Comparison of ENCODE assay signal across 11 mouse cellular contexts in genomic region chr9:97214806-97215205, GRCm38 (mm10).
DNase-seq lines count a peak whose midpoint lies in the region; ATAC-seq and TF ChIP-seq lines count a peak whose summit lies in the region.
"Had no signal": no experiment of that assay in that cellular context is flagged by ENCODE, and none has a peak within 500 bp of the region (broad histone marks: within the 10 kb centered on the region; RNA-seq: fewer than 3 reads in every experiment).

No protein-coding gene starts in this region.

- no peak overlapping the region for H3K4me2 ChIP-seq in midbrain, postnatal 0 days (ENCODE audit: low read depth, low read length, poor library complexity, severe bottlenecking)
- H3K4me2 ChIP-seq in midbrain, embryonic 15.5 days, result no peak overlapping the region
- H3K4me2 ChIP-seq: embryonic facial prominence, embryonic 15.5 days; midbrain, embryonic 12.5 days had no signal

- no peak overlapping the region for H3K27ac ChIP-seq in kidney, adult 2 months (ENCODE audit: insufficient read depth, low read depth, low read length)
- H3K27ac ChIP-seq in midbrain, postnatal 0 days (ENCODE audit: low read depth, low read length), result no peak overlapping the region
- no peak overlapping the region for H3K27ac ChIP-seq in midbrain, embryonic 15.5 days
- H3K27ac ChIP-seq: embryonic facial prominence, embryonic 15.5 days; midbrain, embryonic 12.5 days had no signal

- no peak for TF ChIP-seq CTCF in kidney, adult 2 months (conservative IDR thresholded peaks at IDR 0.05; ENCODE audit: insufficient read depth, insufficient read length, low read depth, low read length)
- TF ChIP-seq CTCF in midbrain, postnatal 0 days (IDR thresholded peaks at IDR 0.05), result peak; percentile 81

- WGBS in kidney, adult 2 months, result 33% methylated on average over 2 of the region's 2 CpGs
- WGBS in midbrain, postnatal 0 days, result 38% methylated on average over 2 of the region's 2 CpGs
- 35% methylated on average over 2 of the region's 2 CpGs for WGBS in midbrain, embryonic 15.5 days

- H3K9me3 ChIP-seq in midbrain, postnatal 0 days (ENCODE audit: low read length), result no peaks in the 10 kb centered on the region
- no peaks in the 10 kb centered on the region for H3K9me3 ChIP-seq in midbrain, embryonic 15.5 days
- H3K9me3 ChIP-seq: embryonic facial prominence, embryonic 15.5 days; midbrain, embryonic 12.5 days had no signal

- no peak overlapping the region for H3K9ac ChIP-seq in midbrain, postnatal 0 days (replicated peaks; ENCODE audit: low read length, poor library complexity, severe bottlenecking)
- H3K9ac ChIP-seq in midbrain, embryonic 15.5 days, result no peak overlapping the region
- H3K9ac ChIP-seq: embryonic facial prominence, embryonic 15.5 days; midbrain, embryonic 12.5 days had no signal

- no peaks in the 10 kb centered on the region; the same call in 1 of the 2 replicates for H3K27me3 ChIP-seq in kidney, adult 2 months (replicated peaks; ENCODE audit: control insufficient read depth, insufficient read depth, low read length)
- no peaks in the 10 kb centered on the region for H3K27me3 ChIP-seq in midbrain, postnatal 0 days (ENCODE audit: insufficient read depth, low read length)
- no peaks in the 10 kb centered on the region for H3K27me3 ChIP-seq in midbrain, embryonic 15.5 days (replicated peaks)
- H3K27me3 ChIP-seq: embryonic facial prominence, embryonic 15.5 days; midbrain, embryonic 12.5 days had no signal

- H3K4me1 ChIP-seq in kidney, adult 2 months (ENCODE audit: control insufficient read depth, insufficient read depth, low read length), result no peaks in the 10 kb centered on the region
- no peaks in the 10 kb centered on the region for H3K4me1 ChIP-seq in midbrain, postnatal 0 days (ENCODE audit: insufficient read depth, low read length)
- H3K4me1 ChIP-seq in midbrain, embryonic 15.5 days, result no peaks in the 10 kb centered on the region
- H3K4me1 ChIP-seq: embryonic facial prominence, embryonic 15.5 days; midbrain, embryonic 12.5 days had no signal

- no peak for ATAC-seq in CD4-positive, CD25-positive, alpha-beta regulatory T cell, adult 4 months
- ATAC-seq in midbrain, postnatal 0 days (ENCODE audit: low FRiP score), result no peak
- ATAC-seq in midbrain, embryonic 15.5 days (replicated peaks), result no peak

- no peak overlapping the region for H3K4me3 ChIP-seq in kidney, adult 2 months (ENCODE audit: insufficient read depth, low read depth, low read length)
- H3K4me3 ChIP-seq in midbrain, postnatal 0 days (ENCODE audit: low read depth, low read length), result no peak overlapping the region
- H3K4me3 ChIP-seq in midbrain, embryonic 15.5 days, result no peak overlapping the region
- H3K4me3 ChIP-seq: embryonic facial prominence, embryonic 15.5 days; midbrain, embryonic 12.5 days had no signal

- no peaks in the 10 kb centered on the region for H3K36me3 ChIP-seq in kidney, adult 2 months (ENCODE audit: control insufficient read depth, insufficient read depth, low read length)
- no peaks in the 10 kb centered on the region for H3K36me3 ChIP-seq in midbrain, postnatal 0 days (ENCODE audit: insufficient read depth, low read length)
- no peaks in the 10 kb centered on the region for H3K36me3 ChIP-seq in midbrain, embryonic 15.5 days (replicated peaks)
- H3K36me3 ChIP-seq: embryonic facial prominence, embryonic 15.5 days; midbrain, embryonic 12.5 days had no signal

- no peak for TF ChIP-seq POLR2A in kidney, adult 2 months (IDR thresholded peaks at IDR 0.05; ENCODE audit: low read depth, low read length)

- DNase-seq in CD4-positive, CD25-positive, alpha-beta regulatory T cell, adult 2 months (ENCODE audit: low read depth, low spot score), result peak; percentile 15
- peak; percentile 14 for DNase-seq in kidney, adult 2 months
- no peak for DNase-seq in kidney, postnatal 25 days
- peak; percentile 58 for DNase-seq in midbrain, postnatal 0 days (ENCODE audit: low spot score)
- DNase-seq in urinary bladder, postnatal 14 days (ENCODE audit: low spot score), result no peak
- DNase-seq in right cerebral cortex, postnatal 10 days (ENCODE audit: low spot score in 2 of 2), result no peak
- DNase-seq: adrenal gland, postnatal 14 days had no signal

Comparison
In these comparisons a context has a peak if more than half of its experiments do, and no peak if none do; other contexts are left out.
1. DNase-seq: peak in CD4-positive, CD25-positive, alpha-beta regulatory T cell, adult 2 months (single experiment), kidney, adult 2 months (single experiment) and midbrain, postnatal 0 days (single experiment); none in kidney, postnatal 25 days (0 of 2), urinary bladder, postnatal 14 days (single experiment) and right cerebral cortex, postnatal 10 days (0 of 2).